Mouse (Mus musculus) subcutaneous adipose tissue, adult 2 months (tissue): ENCODE data around the gene Hip1. TPM values are rescaled to one million over a fixed set of nuclear protein-coding genes. Genes with fewer than 3 reads are reported as not detected.

Experiments used
- polyA plus RNA-seq: library from polyadenylated mRNA; depleted of rRNA; stranded (reverse); fragments of >200 nt; gene quantifications from 2 replicates; pipeline ENCODE4 v1.2.3, GENCODE M21; 2012; ENCODE audit warnings: low replicate concordance; rRNA removed

The Hip1 gene
- 56.5 and 64.8 TPM in 2 replicates for polyA plus RNA-seq

DNA sequence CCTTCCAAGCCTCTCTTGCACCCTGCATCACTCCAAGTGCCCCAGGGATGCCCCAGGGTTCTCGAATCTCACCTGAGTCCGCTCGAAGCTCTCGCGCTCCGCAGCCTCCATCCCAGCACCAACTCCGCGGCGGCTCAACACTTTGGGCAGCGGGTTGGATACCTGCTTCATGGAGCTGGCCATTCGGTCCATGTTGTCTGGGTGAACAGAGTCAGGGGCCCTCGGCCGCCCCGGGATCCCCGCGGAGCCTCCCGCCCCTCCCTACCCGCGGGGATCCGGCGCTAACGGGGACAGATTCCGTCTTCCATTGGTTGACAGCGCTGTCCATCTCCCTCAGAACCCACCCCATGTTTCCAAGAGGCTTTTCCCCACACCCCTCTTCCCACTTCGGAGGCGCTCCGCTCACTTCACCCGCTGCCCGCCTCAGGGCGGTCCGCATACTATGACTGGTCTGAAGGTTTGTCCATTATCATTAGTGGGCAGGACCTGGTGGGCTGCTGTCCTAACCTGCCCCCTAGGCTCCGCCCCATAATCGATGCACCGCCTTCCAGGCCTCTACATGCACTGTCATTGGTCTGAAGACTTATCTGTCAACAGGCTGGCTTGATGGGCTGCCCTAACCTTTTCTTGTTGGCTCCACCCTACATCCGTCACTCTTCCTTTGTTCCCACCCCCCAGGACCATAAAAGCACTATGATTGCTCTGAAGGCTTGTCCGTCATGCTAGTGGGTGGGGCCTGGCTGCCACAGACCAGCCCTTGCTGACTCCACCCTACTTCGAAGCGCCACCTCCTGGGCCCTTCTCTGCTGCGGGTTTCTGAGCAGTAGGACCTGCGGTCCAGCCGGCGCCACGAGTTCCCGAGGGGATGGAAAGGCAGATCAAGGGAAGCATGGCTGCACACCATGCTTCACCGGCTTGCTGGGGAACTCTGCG lies at the start of gene Hip1:
TSS of gene Hip1 (minus strand) at position 256 of the 933 bp plus-strand sequence.

DNA sequence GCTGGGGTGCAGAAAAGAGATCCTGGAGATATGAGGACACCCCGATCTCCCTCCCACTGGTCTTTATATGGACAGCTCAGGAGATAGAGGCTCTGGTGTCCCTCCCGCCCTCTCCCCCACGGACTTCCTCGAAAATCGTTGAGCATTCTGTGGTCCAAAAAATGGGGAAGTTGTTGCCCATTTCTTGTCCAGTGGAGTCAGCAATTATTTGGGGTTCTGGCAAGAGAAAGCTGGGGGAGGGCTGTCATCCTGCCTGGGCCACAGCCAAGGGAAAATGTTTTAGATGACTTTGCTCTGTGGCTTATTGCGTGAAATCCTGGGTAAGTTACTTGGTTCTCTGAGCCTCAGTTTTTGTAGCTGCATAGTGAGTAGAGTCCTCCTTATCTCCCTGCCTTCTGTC lies 28.1 kb upstream of the Hip1 start, which contains the start of gene Ccl24:
TSS of gene Ccl24 (minus strand) at position 44 of the 400 bp plus-strand sequence.

DNA sequence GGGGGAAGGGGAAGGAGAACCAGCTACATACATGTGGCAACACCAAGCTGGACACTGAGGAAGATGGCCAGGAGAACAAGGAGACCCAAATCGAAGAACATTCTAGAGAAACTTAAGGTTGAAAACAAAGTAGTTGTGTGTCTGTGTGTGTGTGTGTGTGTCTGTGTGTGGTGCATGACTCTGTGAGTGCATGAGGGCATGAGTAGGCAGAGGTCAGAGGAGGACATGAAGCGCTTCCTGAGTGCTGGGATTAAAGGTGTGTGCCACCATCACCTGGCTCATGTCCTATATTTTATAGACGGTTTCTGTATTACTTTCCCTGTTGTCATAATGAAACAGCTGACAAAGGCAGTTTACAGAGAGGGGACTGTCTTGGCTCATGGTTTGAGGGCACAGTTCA lies 18.5 kb upstream of the Hip1 start, which contains the start of gene Ccl26:
TSS of gene Ccl26 (minus strand) at position 101 of the 400 bp plus-strand sequence.

GRCm38 (mm10) chr5:135394004-135394823 lies 150.7 kb downstream of the Hip1 start, which contains the start of gene Pom121:
Gene Pom121, minus strand, starts transcription at chr5:135394546.

GRCm38 (mm10) chr5:135369787-135370654 lies 174.9 kb downstream of the Hip1 start, which contains the start of gene Nsun5:
Gene Nsun5, plus strand, starts transcription at chr5:135369953.

Other genes starting within 250 kb of the Hip1 start
- 0.09 TPM in 1 of 2 replicates, not detected in the other for gene Fkbp6, start 195.1 kb downstream of the Hip1 start, polyA plus RNA-seq
- gene Trim50, start 191.8 kb downstream of the Hip1 start, polyA plus RNA-seq: 0.08 TPM in 1 of 2 replicates, not detected in the other
- gene Nsun5, start 175.2 kb downstream of the Hip1 start, polyA plus RNA-seq: 23.8 and 52.7 TPM in 2 replicates
- gene Pom121, start 150.6 kb downstream of the Hip1 start, polyA plus RNA-seq: 11.0 and 21.1 TPM in 2 replicates
- gene Ccl26, start 18.4 kb upstream of the Hip1 start, polyA plus RNA-seq: not detected in 2 replicates
- gene Ccl24, start 27.9 kb upstream of the Hip1 start, polyA plus RNA-seq: 12.3 and 23.9 TPM in 2 replicates
- 40.2 and 43.7 TPM in 2 replicates for gene Rhbdd2, start 87.5 kb upstream of the Hip1 start, polyA plus RNA-seq
- gene Por, start 124.9 kb upstream of the Hip1 start, polyA plus RNA-seq: 262 and 413 TPM in 2 replicates
- 128 and 317 TPM in 2 replicates for gene Tmem120a, start 199.3 kb upstream of the Hip1 start, polyA plus RNA-seq
- gene Styxl1, start 233.3 kb upstream of the Hip1 start, polyA plus RNA-seq: 0.39 and 1.1 TPM in 2 replicates
- gene Mdh2, start 233.4 kb upstream of the Hip1 start, polyA plus RNA-seq: 642 and 972 TPM in 2 replicates